Mouse (Mus musculus) heart, adult 2 months (tissue): ENCODE data around the gene Wdr31. TPM values are rescaled to one million over a fixed set of nuclear protein-coding genes. Genes with fewer than 3 reads are reported as not detected.

Experiments
- DNase-seq, 2 experiments: peaks; one replicate each; pipeline ENCODE4 v3.0.0; 2021
- H3K27ac ChIP-seq: fragments of 200-600 bp; 2 replicates; pipeline ENCODE4 v1.8.1; 2022
- H3K27me3 ChIP-seq: fragments of 200-500 bp; 2 replicates; pipeline ENCODE4 v1.6.1; 2012; ENCODE audit warnings: mild to moderate bottlenecking, low read length, inconsistent platforms, mixed read lengths; ENCODE audit not compliant: control insufficient read depth, insufficient read depth
- H3K36me3 ChIP-seq: fragments of 200-500 bp; 2 replicates; pipeline ENCODE4 v1.6.1; 2012; ENCODE audit warnings: low read length, inconsistent platforms; ENCODE audit not compliant: control insufficient read depth, insufficient read depth
- H3K4me1 ChIP-seq: fragments of 200-500 bp; 2 replicates; pipeline ENCODE4 v1.6.1; 2011; ENCODE audit warnings: low read length; ENCODE audit not compliant: control insufficient read depth, insufficient read depth
- H3K4me3 ChIP-seq: fragments of 200-600 bp; 2 replicates; pipeline ENCODE4 v1.8.1; 2022
- H3K79me2 ChIP-seq: fragments of 200-500 bp; replicated peaks from 2 replicates; pipeline ENCODE4 v1.6.1; 2012; ENCODE audit warnings: mild to moderate bottlenecking, inconsistent platforms, low read length, moderate library complexity, mixed read lengths; ENCODE audit not compliant: control insufficient read depth, insufficient read depth
- H3K9ac ChIP-seq: fragments of 200-500 bp; 2 replicates; pipeline ENCODE4 v1.6.1; 2012; ENCODE audit warnings: low read depth, mild to moderate bottlenecking, control low read depth, inconsistent platforms, low read length, mixed read lengths
- CTCF ChIP-seq: fragments of 200-600 bp; IDR thresholded peaks from 2 replicates; pipeline ENCODE4 v1.8.1; 2022; ENCODE audit warnings: antibody characterized with exemption, mild to moderate bottlenecking, moderate library complexity
- EP300 ChIP-seq: fragments of 200-500 bp; IDR thresholded peaks from 2 replicates; pipeline ENCODE4 v1.6.1; 2011; ENCODE audit warnings: low read depth, low read length, control low read depth; ENCODE audit not compliant: insufficient read depth
- POLR2A ChIP-seq: fragments of 200-500 bp; IDR thresholded peaks from 2 replicates; pipeline ENCODE4 v1.6.1; 2011; ENCODE audit warnings: mild to moderate bottlenecking, low read depth, low read length, control low read depth; ENCODE audit not compliant: insufficient read depth
- WGBS: fragments of 180-500 bp; shearing (Covaris S2); methylation state at CpG from one replicate; pipeline ENCODE4 v1.1.7; 2018; 5-methylcytosine and 5-hydroxymethylcytosine counted together
- intact Hi-C: fragments of 180-260 bp; cut with DNase I; formaldehyde crosslinking; loops from one replicate; pipeline ENCODE4 v1.15.1; 2025
- polyA plus RNA-seq: library from polyadenylated mRNA; depleted of rRNA; stranded (reverse); fragments of >200 nt; gene quantifications from 2 replicates; pipeline ENCODE4 v1.2.3, GENCODE M21; 2012
- total RNA-seq, 2 experiments: library from RNA; stranded (reverse); gene quantifications; 2 replicates each; pipeline ENCODE4 v1.2.3; 2021

Gene Wdr31
- total and polyA plus RNA-seq, 3 experiments, result 0.20 to 0.57 (median 0.35) TPM

DNA sequence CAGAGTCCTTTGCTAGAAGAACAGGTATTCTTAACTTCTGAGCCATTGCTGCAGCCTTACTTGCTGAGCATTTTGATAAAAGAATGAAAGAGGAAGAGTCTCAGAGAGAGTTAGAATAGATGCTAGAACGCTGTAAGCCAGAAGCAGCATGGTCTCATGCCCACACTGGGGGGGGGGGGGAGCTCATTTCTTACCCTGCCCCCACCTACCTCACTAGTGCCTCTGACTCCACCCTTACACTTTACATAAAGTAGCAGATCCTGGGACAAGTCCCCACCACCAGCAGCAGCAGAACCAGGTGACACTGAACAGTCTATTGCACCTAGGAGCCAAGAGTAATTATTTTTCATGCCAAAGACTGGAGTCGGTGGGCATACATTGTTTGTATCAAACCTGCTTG is 4.4 kb upstream of the Wdr31 start:
- TF ChIP-seq POLR2A (no peak), EP300 (no peak), CTCF (no peak)
- H3K27me3 ChIP-seq, result no peaks in the 10 kb centered on the region
- H3K4me3 ChIP-seq, result no peak overlapping the region
- intact Hi-C loops, result no loop called here
- H3K9ac ChIP-seq, result no peak overlapping the region
- H3K27ac ChIP-seq, result no peak overlapping the region
- no peak for DNase-seq
- H3K36me3 ChIP-seq, result peaks cover 4% of the 10 kb centered on the region; the same call in 1 of the 2 replicates
- H3K79me2 ChIP-seq, result no peaks in the 10 kb centered on the region
- WGBS, result 78% methylated on average over 2 of the region's 2 CpGs
- H3K4me1 ChIP-seq, result peaks cover 5% of the 10 kb centered on the region

DNA sequence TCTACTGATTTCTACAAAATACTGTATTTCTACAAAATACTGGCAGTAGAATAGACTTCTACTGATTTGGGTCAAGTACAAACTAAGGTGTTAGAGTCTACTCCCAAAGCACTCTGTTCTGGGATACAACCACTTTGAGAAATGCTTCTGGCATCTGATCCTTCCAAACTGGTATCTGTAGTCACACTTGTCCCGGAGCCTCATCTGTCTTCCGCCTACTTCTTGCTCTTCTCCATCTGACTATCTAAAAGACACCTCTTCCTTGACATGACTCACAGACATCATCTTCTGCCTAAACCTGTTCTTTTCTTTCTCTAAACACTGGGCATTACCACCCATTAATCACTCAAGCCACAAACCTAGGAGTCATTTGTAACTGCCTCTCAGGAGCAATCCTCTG is 1.4 kb upstream of the Wdr31 start:
- no peak overlapping the region for H3K27ac ChIP-seq
- DNase-seq, result no peak
- no peaks in the 10 kb centered on the region for H3K79me2 ChIP-seq
- no peaks in the 10 kb centered on the region for H3K27me3 ChIP-seq
- no peak overlapping the region for H3K9ac ChIP-seq
- intact Hi-C loops, result loop anchor here (5.0 kb wide), 1 partner anchor 45 kb away; the partner anchor contains the start of gene Alad
- H3K4me3 ChIP-seq, result no peak overlapping the region
- no peak for TF ChIP-seq EP300
- no peak for TF ChIP-seq POLR2A
- TF ChIP-seq CTCF, result no peak
- WGBS, result 94% methylated on average over 2 of the region's 2 CpGs
- peaks cover 2% of the 10 kb centered on the region for H3K4me1 ChIP-seq
- no peaks in the 10 kb centered on the region for H3K36me3 ChIP-seq

DNA sequence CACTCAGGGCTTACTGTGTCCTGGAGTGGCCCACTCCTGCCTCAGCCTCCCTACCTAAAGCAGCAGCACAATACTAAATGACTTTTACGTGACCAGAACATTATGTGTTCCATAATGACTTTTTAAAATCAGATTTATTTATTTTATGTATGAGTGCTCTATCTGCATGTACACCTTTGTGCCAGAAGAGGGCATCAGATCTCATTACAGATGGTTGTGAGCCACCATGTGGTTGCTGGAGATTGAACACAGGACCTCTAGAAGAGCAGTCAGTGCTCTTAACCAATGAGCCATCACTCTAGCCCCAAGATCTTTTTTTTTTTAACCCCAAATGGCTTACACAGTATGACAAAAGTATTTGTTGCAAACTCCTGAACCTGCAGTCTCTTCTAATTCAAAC is 2.5 kb downstream of the Wdr31 start:
- Histone ChIP-seq H3K79me2 (no peaks in the 10 kb centered on the region), H3K27ac (no peak overlapping the region), H3K9ac (no peak overlapping the region), H3K4me3 (no peak overlapping the region), H3K36me3 (no peaks in the 10 kb centered on the region), H3K4me1 (peaks cover 2% of the 10 kb centered on the region), H3K27me3 (no peaks in the 10 kb centered on the region)
- TF ChIP-seq EP300 (no peak), CTCF (peak; percentile 41)
- intact Hi-C loops, result no loop called here
- WGBS, result 92% methylated on average over 1 of the region's 1 CpGs
- DNase-seq, result no peak

DNA sequence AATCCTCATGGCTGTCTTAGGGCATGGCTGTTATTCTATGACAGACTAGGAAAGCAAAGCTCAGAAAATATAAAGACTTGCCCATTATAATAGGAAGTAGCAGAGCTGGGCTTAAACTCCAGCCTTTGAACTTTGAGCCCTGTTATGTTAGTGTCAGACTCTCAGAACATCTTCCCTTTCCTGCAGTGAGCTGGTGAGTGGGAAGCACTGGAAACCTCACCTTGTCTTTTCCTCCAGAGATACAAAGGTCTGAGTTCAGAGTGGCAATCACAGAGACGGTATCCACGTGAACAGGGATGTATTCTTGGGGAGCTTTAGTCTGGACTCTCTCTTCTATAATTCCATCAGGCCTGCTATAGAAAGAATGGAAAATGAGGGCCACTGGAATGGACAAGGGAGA is 7.6 kb downstream of the Wdr31 start:
- 78% methylated on average over 2 of the region's 2 CpGs for WGBS
- intact Hi-C loops, result no loop called here
- TF ChIP-seq CTCF (no peak), POLR2A (no peak), EP300 (no peak)
- DNase-seq, result no peak
- no peaks in the 10 kb centered on the region for H3K27me3 ChIP-seq
- no peaks in the 10 kb centered on the region for H3K36me3 ChIP-seq
- H3K4me3 ChIP-seq, result no peak overlapping the region
- no peak overlapping the region for H3K27ac ChIP-seq
- H3K9ac ChIP-seq, result no peak overlapping the region
- H3K4me1 ChIP-seq, result no peaks in the 10 kb centered on the region
- H3K79me2 ChIP-seq, result no peaks in the 10 kb centered on the region

DNA sequence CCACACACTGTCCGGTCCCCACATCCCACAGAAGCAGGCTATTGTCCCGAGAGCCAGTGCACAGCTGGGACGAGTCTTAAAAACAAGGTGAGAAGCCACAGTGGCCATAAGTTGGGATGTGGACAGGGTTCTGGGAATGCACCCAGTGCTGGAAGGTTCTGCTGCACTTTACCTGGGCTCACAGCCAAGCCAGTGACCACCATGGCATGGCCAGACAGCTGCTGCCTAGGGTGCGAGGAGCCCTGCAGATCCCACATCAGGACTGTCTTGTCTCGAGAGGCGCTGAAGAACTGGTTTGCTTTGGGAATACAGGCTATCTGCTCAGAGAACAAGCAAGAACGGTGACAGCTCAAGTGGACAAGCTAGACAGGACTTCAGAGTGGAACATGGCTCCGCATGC is 10.3 kb downstream of the Wdr31 start:
- Histone ChIP-seq H3K79me2 (no peaks in the 10 kb centered on the region), H3K27ac (no peak overlapping the region), H3K4me1 (no peaks in the 10 kb centered on the region), H3K27me3 (no peaks in the 10 kb centered on the region), H3K36me3 (no peaks in the 10 kb centered on the region), H3K4me3 (no peak overlapping the region), H3K9ac (no peak overlapping the region)
- 88% methylated on average over 8 of the region's 8 CpGs for WGBS
- DNase-seq, result no peak
- intact Hi-C loops, result no loop called here
- TF ChIP-seq POLR2A (no peak), CTCF (no peak), EP300 (no peak)

DNA sequence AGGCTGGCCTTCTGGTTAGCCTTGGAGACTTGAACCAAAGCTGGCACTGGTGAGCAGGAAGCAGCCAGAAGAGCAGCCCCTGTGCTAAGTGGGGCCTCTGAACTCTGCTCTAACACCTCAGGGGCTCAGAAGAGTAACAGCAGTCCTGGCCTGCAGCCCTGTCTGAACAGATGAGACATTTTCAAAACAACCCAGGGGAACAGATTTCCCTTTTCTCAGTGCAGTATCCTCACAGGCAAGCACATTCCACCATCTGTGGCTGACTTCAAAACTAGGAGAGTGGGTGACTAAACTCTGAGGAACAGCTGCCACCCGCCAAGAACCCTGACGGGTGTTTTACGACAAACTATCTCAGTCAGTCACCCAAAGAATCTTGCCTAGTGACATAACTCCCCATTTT is 11.6 kb downstream of the Wdr31 start:
- no peak for DNase-seq
- Histone ChIP-seq H3K9ac (no peak overlapping the region), H3K4me1 (no peaks in the 10 kb centered on the region), H3K27ac (no peak overlapping the region), H3K79me2 (no peaks in the 10 kb centered on the region), H3K27me3 (no peaks in the 10 kb centered on the region), H3K4me3 (no peak overlapping the region), H3K36me3 (no peaks in the 10 kb centered on the region)
- intact Hi-C loops, result loop anchor here (5.0 kb wide), 2 partner anchors 48 to 303 kb away; no protein-coding TSS in a partner anchor
- TF ChIP-seq EP300 (no peak), CTCF (no peak), POLR2A (no peak)
- WGBS, result 65% methylated on average over 3 of the region's 3 CpGs
